Mouse (Mus musculus) ES-E14 (cell line): ENCODE measurements around the gene Eps15l1.

Experiments
- CHD2 ChIP-seq: IDR thresholded peaks from 2 replicates; pipeline ENCODE4 v1.6.1; 2014; ENCODE audit warnings: mild to moderate bottlenecking, low read depth, low read length, inconsistent platforms
- MAFK ChIP-seq: IDR thresholded peaks from 2 replicates; pipeline ENCODE4 v1.6.1; 2014; ENCODE audit warnings: mild to moderate bottlenecking, low read depth, low read length, inconsistent platforms; ENCODE audit not compliant: insufficient read depth
- ZC3H11A ChIP-seq: IDR thresholded peaks from 2 replicates; pipeline ENCODE4 v1.6.1; 2012; ENCODE audit warnings: low read depth, mild to moderate bottlenecking, inconsistent platforms, low read length, borderline replicate concordance
- ZNF384 ChIP-seq: IDR thresholded peaks from 2 replicates; pipeline ENCODE4 v1.6.1; 2012; ENCODE audit warnings: low read depth, low read length, inconsistent platforms

- TF ChIP-seq ZNF384 (no peak), MAFK (no peak), ZC3H11A (no peak), CHD2 (no peak)
These were observed 11.8 kb downstream of the Eps15l1 start for GRCm38 (mm10) chr8:72409443-72409842.
